Mouse (Mus musculus) thymus, postnatal 36 days (tissue): ENCODE results near the gene Ier2.
"Not testable (repeated sequence)": the region's sequence is repeated elsewhere in the genome, so short reads cannot be mapped to it uniquely, and the experiment has no call there.

Experiments used
- DNase-seq, 2 experiments: peaks; one replicate each; pipeline ENCODE4 v3.0.0; 2022; ENCODE audit warnings: mixed read lengths in 2 of 2

Ier2 gene

GRCm38 (mm10) chr8:84638555-84639161 is 24.0 kb downstream of the Ier2 start:
- peak; percentile 35 to 62 for DNase-seq

- DNase-seq: peak; percentile 36 to 54
Measured at GRCm38 (mm10) chr8:84637946-84638554, 24.6 kb downstream of the Ier2 start.

GRCm38 (mm10) chr8:84636051-84636691 is 26.5 kb downstream of the Ier2 start:
- DNase-seq: no peak

GRCm38 (mm10) chr8:84635397-84636050 is 27.1 kb downstream of the Ier2 start:
- DNase-seq: no peak

- no peak for DNase-seq
Measured at GRCm38 (mm10) chr8:84634849-84635304, 27.8 kb downstream of the Ier2 start.

GRCm38 (mm10) chr8:84633841-84634584 is 28.6 kb downstream of the Ier2 start:
- no peak for DNase-seq

GRCm38 (mm10) chr8:84631813-84632212 is 30.8 kb downstream of the Ier2 start:
- no peak for DNase-seq

GRCm38 (mm10) chr8:84630145-84630544 is 32.5 kb downstream of the Ier2 start:
- DNase-seq: no peak

- no peak for DNase-seq
Measured at GRCm38 (mm10) chr8:84629586-84629985, 33.1 kb downstream of the Ier2 start.

- DNase-seq: not testable (repeated sequence)
Measured at GRCm38 (mm10) chr8:84623425-84623824, 39.2 kb downstream of the Ier2 start.

GRCm38 (mm10) chr8:84621102-84621625 is 41.5 kb downstream of the Ier2 start:
- DNase-seq: no peak

- DNase-seq: no peak
Measured at GRCm38 (mm10) chr8:84617005-84617404, 45.6 kb downstream of the Ier2 start.

- no peak for DNase-seq
Measured at GRCm38 (mm10) chr8:84615666-84616485, 46.8 kb downstream of the Ier2 start.

- no peak for DNase-seq
Measured at GRCm38 (mm10) chr8:84614512-84615223, 48.0 kb downstream of the Ier2 start.
